Mouse (Mus musculus): ENCODE measurements around the gene Olfr27. TPM values are rescaled to one million over a fixed set of nuclear protein-coding genes. Genes with fewer than 3 reads are reported as not detected.

Olfr27 gene
- total RNA-seq (2014; rRNA removed; ENCODE audit: low replicate concordance): not detected in 2 replicates
- not detected in 2 replicates for polyA plus RNA-seq (2015; fragmentation: Nextera tagmentation; extraction: Ambion mirVana)

DNA sequence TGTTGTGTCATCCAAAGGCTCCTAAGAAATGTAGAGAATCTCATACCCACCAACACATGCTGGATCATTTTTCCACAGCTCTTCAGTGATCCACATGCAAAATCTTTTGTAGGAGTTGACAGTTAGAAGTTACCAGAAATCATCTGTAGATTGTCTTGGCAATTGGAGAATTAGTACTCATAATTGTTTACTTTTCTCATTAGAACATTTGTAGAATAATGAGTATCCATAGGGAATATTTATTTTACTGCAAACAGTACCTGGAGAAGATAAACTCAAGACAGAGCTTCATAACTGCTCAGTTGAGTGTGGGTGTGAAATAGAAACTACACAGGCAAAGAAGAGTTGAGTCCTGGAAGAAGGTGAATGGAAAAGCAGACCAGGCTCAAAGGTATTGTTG is at the start of gene Olfr27:
Gene Olfr27, plus strand, starts transcription at position 301 of the 400 bp plus-strand sequence.
- Histone ChIP-seq H3K27ac (ENCODE audit: low read depth) (no peak within 1 kb of the TSS), H3K9me3 (replicated peaks; ENCODE audit: control insufficient read depth, low read length) (peaks cover 11% of the 10 kb centered on the region), H3K4me3 (ENCODE audit: low read depth, low read length) (no peak within 1 kb of the TSS), H3K36me3 (replicated peaks; ENCODE audit: control insufficient read depth, insufficient read depth, low read length) (no peaks in the 10 kb centered on the region), H3K27me3 (ENCODE audit: control insufficient read depth, insufficient read depth, low read length) (no peaks in the 10 kb centered on the region), H3K4me2 (ENCODE audit: low read depth, low read length) (no peak within 1 kb of the TSS), H3K9ac (replicated peaks; ENCODE audit: low read depth, low read length) (no peak within 1 kb of the TSS), H3K4me1 (ENCODE audit: control insufficient read depth, insufficient read depth) (no peaks in the 10 kb centered on the region)
- TF ChIP-seq EP300 (IDR thresholded peaks at IDR 0.05; ENCODE audit: low read depth) (no peak), CTCF (IDR thresholded peaks at IDR 0.05; ENCODE audit: low read depth) (no peak)
- DNase-seq (ENCODE audit: low spot score) (no peak), ATAC-seq (ENCODE audit: insufficient read depth, low read depth) (no peak)

DNA sequence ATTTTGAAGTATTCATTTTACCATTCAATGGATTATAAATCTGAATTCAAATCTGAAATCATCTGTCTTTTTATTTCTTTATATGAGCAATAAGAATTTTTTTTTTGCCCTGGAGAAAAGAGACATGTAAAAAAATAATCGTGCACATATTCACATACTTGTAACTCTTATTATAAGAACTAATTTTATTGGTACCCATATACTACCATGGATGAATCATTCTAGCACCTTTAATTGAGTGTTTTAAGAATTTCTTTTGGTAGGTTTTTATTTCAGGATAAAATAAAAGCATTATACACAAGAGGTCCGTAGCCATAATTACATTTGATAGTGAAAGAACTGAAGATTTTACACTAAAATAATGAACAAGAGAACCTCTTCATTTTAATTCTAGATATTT is 49.1 kb upstream of the Olfr27 start, which contains the start of gene Olfr938:
Gene Olfr938, minus strand, starts transcription at position 101 of the 400 bp plus-strand sequence.
- no peak within 1 kb of the TSS for H3K4me2 ChIP-seq (ENCODE audit: low read depth, low read length)
- no peaks in the 10 kb centered on the region for H3K4me1 ChIP-seq (ENCODE audit: control insufficient read depth, insufficient read depth)
- H3K9me3 ChIP-seq (replicated peaks; ENCODE audit: control insufficient read depth, low read length): no peaks in the 10 kb centered on the region
- TF ChIP-seq CTCF (IDR thresholded peaks at IDR 0.05; ENCODE audit: low read depth) (no peak), EP300 (IDR thresholded peaks at IDR 0.05; ENCODE audit: low read depth) (no peak)
- no peak for DNase-seq (ENCODE audit: low spot score)
- H3K27me3 ChIP-seq (ENCODE audit: control insufficient read depth, insufficient read depth, low read length): no peaks in the 10 kb centered on the region
- no peak within 1 kb of the TSS for H3K9ac ChIP-seq (replicated peaks; ENCODE audit: low read depth, low read length)
- 75% methylated on average over 2 of the region's 2 CpGs for WGBS
- H3K36me3 ChIP-seq (replicated peaks; ENCODE audit: control insufficient read depth, insufficient read depth, low read length): no peaks in the 10 kb centered on the region
- no peak within 1 kb of the TSS for H3K4me3 ChIP-seq (ENCODE audit: low read depth, low read length)
- no peak for ATAC-seq (ENCODE audit: insufficient read depth, low read depth)
- H3K27ac ChIP-seq (ENCODE audit: low read depth): no peak within 1 kb of the TSS

DNA sequence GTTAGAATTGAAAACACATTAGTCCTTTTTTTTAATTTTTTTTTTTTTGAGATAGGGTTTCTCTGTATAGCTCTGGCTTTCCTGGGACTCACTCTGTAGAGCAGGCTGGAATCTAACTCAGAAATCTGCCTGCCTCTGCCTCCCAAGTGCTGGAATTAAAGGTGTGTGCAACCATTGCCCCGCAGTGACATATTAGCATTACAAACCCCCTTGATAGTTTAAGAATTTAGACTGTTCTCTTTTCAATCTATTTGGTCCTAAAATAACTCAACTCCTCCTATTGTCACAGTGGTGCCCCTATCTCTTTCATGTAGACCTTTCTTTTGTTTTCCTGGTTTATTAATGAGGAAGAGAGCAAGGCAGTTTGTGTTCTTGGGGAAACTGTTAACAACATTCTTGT is 605 bp upstream of the Olfr27 start:
- TF ChIP-seq EP300 (IDR thresholded peaks at IDR 0.05; ENCODE audit: low read depth): no peak
- H3K27me3 ChIP-seq (ENCODE audit: control insufficient read depth, insufficient read depth, low read length): no peaks in the 10 kb centered on the region
- H3K4me1 ChIP-seq (ENCODE audit: control insufficient read depth, insufficient read depth): no peaks in the 10 kb centered on the region
- no peak overlapping the region for H3K4me2 ChIP-seq (ENCODE audit: low read depth, low read length)
- WGBS: 60% methylated on average over 1 of the region's 1 CpGs
- no peak overlapping the region for H3K27ac ChIP-seq (ENCODE audit: low read depth)
- H3K9me3 ChIP-seq (replicated peaks; ENCODE audit: control insufficient read depth, low read length): peaks cover 11% of the 10 kb centered on the region
- no peaks in the 10 kb centered on the region for H3K36me3 ChIP-seq (replicated peaks; ENCODE audit: control insufficient read depth, insufficient read depth, low read length)
- no peak overlapping the region for H3K9ac ChIP-seq (replicated peaks; ENCODE audit: low read depth, low read length)
- ATAC-seq (ENCODE audit: insufficient read depth, low read depth) (no peak), DNase-seq (ENCODE audit: low spot score) (no peak)
- H3K4me3 ChIP-seq (ENCODE audit: low read depth, low read length): no peak overlapping the region

DNA sequence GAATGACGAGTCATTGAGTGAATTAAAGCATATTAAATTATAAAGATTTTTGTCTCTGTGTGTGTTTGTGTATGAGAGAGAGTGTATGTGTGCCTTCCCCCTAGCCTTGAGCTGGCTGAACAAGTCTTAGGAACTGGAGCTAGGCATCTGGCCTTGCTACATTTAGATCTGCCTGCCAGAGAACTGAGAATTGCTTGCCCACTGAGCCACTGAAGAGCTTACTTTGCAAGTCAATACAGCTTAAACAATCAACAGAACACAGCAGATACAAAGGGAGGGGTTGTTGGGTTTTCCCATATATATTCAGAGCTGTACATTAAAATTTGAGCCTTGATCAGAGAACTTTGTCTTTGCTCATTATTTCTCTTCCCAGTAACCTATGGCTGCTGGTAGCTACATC is 24.5 kb downstream of the Olfr27 start:
- 42% methylated on average over 1 of the region's 1 CpGs for WGBS
- H3K9me3 ChIP-seq (replicated peaks; ENCODE audit: control insufficient read depth, low read length): no peaks in the 10 kb centered on the region
- no peak overlapping the region for H3K4me2 ChIP-seq (ENCODE audit: low read depth, low read length)
- no peak overlapping the region for H3K27ac ChIP-seq (ENCODE audit: low read depth)
- H3K4me1 ChIP-seq (ENCODE audit: control insufficient read depth, insufficient read depth): no peaks in the 10 kb centered on the region
- H3K27me3 ChIP-seq (ENCODE audit: control insufficient read depth, insufficient read depth, low read length): no peaks in the 10 kb centered on the region
- TF ChIP-seq EP300 (IDR thresholded peaks at IDR 0.05; ENCODE audit: low read depth): no peak
- TF ChIP-seq CTCF (IDR thresholded peaks at IDR 0.05; ENCODE audit: low read depth): no peak
- no peak overlapping the region for H3K4me3 ChIP-seq (ENCODE audit: low read depth, low read length)
- ATAC-seq (ENCODE audit: insufficient read depth, low read depth) (no peak), DNase-seq (ENCODE audit: low spot score) (no peak)
- no peaks in the 10 kb centered on the region for H3K36me3 ChIP-seq (replicated peaks; ENCODE audit: control insufficient read depth, insufficient read depth, low read length)
- no peak overlapping the region for H3K9ac ChIP-seq (replicated peaks; ENCODE audit: low read depth, low read length)

DNA sequence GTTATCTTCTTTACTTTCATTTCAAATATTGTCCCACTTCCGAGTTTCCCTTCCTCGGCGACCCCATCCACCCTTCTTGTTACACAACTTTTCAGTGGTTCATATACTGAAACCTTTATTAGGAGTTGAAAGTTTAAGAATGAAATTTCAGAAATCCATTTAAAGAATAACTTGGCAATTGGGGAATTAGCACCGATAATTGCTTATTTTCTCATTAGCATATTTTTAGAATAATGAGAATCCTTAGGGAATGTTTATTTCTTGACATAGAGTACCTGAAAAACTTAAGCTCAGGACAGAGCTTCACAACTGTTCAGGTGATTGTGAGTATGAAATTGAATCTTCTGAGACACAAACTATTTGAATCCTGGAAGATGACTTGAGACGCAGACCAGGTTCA is 38.1 kb downstream of the Olfr27 start, which contains the start of gene Olfr943:
Gene Olfr943, plus strand, starts transcription at position 301 of the 400 bp plus-strand sequence.
- H3K9ac ChIP-seq (replicated peaks; ENCODE audit: low read depth, low read length): no peak within 1 kb of the TSS
- H3K4me1 ChIP-seq (ENCODE audit: control insufficient read depth, insufficient read depth): no peaks in the 10 kb centered on the region
- 81% methylated on average over 5 of the region's 5 CpGs for WGBS
- H3K4me2 ChIP-seq (ENCODE audit: low read depth, low read length): no peak within 1 kb of the TSS
- H3K9me3 ChIP-seq (replicated peaks; ENCODE audit: control insufficient read depth, low read length): no peaks in the 10 kb centered on the region
- TF ChIP-seq CTCF (IDR thresholded peaks at IDR 0.05; ENCODE audit: low read depth) (no peak), EP300 (IDR thresholded peaks at IDR 0.05; ENCODE audit: low read depth) (no peak)
- H3K27ac ChIP-seq (ENCODE audit: low read depth): no peak within 1 kb of the TSS
- no peak within 1 kb of the TSS for H3K4me3 ChIP-seq (ENCODE audit: low read depth, low read length)
- H3K27me3 ChIP-seq (ENCODE audit: control insufficient read depth, insufficient read depth, low read length): no peaks in the 10 kb centered on the region
- no peak for ATAC-seq (ENCODE audit: insufficient read depth, low read depth)
- H3K36me3 ChIP-seq (replicated peaks; ENCODE audit: control insufficient read depth, insufficient read depth, low read length): no peaks in the 10 kb centered on the region
- no peak for DNase-seq (ENCODE audit: low spot score)

Other genes with a start within 250 kb of the Olfr27 start
- gene Olfr930, start 198.3 kb upstream of the Olfr27 start, total RNA-seq (2014; rRNA removed; ENCODE audit: low replicate concordance): not detected in 2 replicates
- not detected in 2 replicates for gene Olfr930, start 198.3 kb upstream of the Olfr27 start, polyA plus RNA-seq (2015; fragmentation: Nextera tagmentation; extraction: Ambion mirVana)
- gene Olfr933, start 155.8 kb upstream of the Olfr27 start, total RNA-seq (2014; rRNA removed; ENCODE audit: low replicate concordance): not detected in 2 replicates
- gene Olfr933, start 155.8 kb upstream of the Olfr27 start, polyA plus RNA-seq (2015; fragmentation: Nextera tagmentation; extraction: Ambion mirVana): not detected in 2 replicates
- not detected in 2 replicates for gene Olfr934, start 139.8 kb upstream of the Olfr27 start, total RNA-seq (2014; rRNA removed; ENCODE audit: low replicate concordance)
- gene Olfr934, start 139.8 kb upstream of the Olfr27 start, polyA plus RNA-seq (2015; fragmentation: Nextera tagmentation; extraction: Ambion mirVana): not detected in 2 replicates
- gene Olfr935, start 128.4 kb upstream of the Olfr27 start, total RNA-seq (2014; rRNA removed; ENCODE audit: low replicate concordance): not detected in 2 replicates
- not detected in 2 replicates for gene Olfr935, start 128.4 kb upstream of the Olfr27 start, polyA plus RNA-seq (2015; fragmentation: Nextera tagmentation; extraction: Ambion mirVana)
- gene Olfr146, start 104.8 kb upstream of the Olfr27 start, total RNA-seq (2014; rRNA removed; ENCODE audit: low replicate concordance): not detected in 2 replicates
- not detected in 2 replicates for gene Olfr146, start 104.8 kb upstream of the Olfr27 start, polyA plus RNA-seq (2015; fragmentation: Nextera tagmentation; extraction: Ambion mirVana)
- gene Olfr937, start 63.2 kb upstream of the Olfr27 start, total RNA-seq (2014; rRNA removed; ENCODE audit: low replicate concordance): not detected in 2 replicates
- not detected in 2 replicates for gene Olfr937, start 63.2 kb upstream of the Olfr27 start, polyA plus RNA-seq (2015; fragmentation: Nextera tagmentation; extraction: Ambion mirVana)
- gene Olfr938, start 49.2 kb upstream of the Olfr27 start, total RNA-seq (2014; rRNA removed; ENCODE audit: low replicate concordance): not detected in 2 replicates
- gene Olfr938, start 49.2 kb upstream of the Olfr27 start, polyA plus RNA-seq (2015; fragmentation: Nextera tagmentation; extraction: Ambion mirVana): not detected in 2 replicates
- not detected in 2 replicates for gene Olfr943, start 38.2 kb downstream of the Olfr27 start, total RNA-seq (2014; rRNA removed; ENCODE audit: low replicate concordance)
- gene Olfr943, start 38.2 kb downstream of the Olfr27 start, polyA plus RNA-seq (2015; fragmentation: Nextera tagmentation; extraction: Ambion mirVana): not detected in 2 replicates
- gene Olfr944, start 73.8 kb downstream of the Olfr27 start, total RNA-seq (2014; rRNA removed; ENCODE audit: low replicate concordance): not detected in 2 replicates
- gene Olfr944, start 73.8 kb downstream of the Olfr27 start, polyA plus RNA-seq (2015; fragmentation: Nextera tagmentation; extraction: Ambion mirVana): not detected in 2 replicates
- not detected in 2 replicates for gene Olfr1537, start 121.9 kb downstream of the Olfr27 start, total RNA-seq (2014; rRNA removed; ENCODE audit: low replicate concordance)
- not detected in 2 replicates for gene Olfr1537, start 121.9 kb downstream of the Olfr27 start, polyA plus RNA-seq (2015; fragmentation: Nextera tagmentation; extraction: Ambion mirVana)
- not detected in 2 replicates for gene Olfr945, start 148.7 kb downstream of the Olfr27 start, total RNA-seq (2014; rRNA removed; ENCODE audit: low replicate concordance)
- not detected in 2 replicates for gene Olfr945, start 148.7 kb downstream of the Olfr27 start, polyA plus RNA-seq (2015; fragmentation: Nextera tagmentation; extraction: Ambion mirVana)
- not detected in 2 replicates for gene Olfr948, start 197.9 kb downstream of the Olfr27 start, total RNA-seq (2014; rRNA removed; ENCODE audit: low replicate concordance)
- gene Olfr948, start 197.9 kb downstream of the Olfr27 start, polyA plus RNA-seq (2015; fragmentation: Nextera tagmentation; extraction: Ambion mirVana): not detected in 2 replicates